Mouse (Mus musculus): ENCODE data around the gene Ngb. TPM values are rescaled to one million over a fixed set of nuclear protein-coding genes. Genes with fewer than 3 reads are reported as not detected.

Ngb gene
- polyA plus RNA-seq, 1 experiment from 2014 or later = 10.4 TPM

GRCm38 (mm10) chr12:87093249-87093648 lies 9.1 kb downstream of the Ngb start:
- H3K27ac ChIP-seq (ENCODE audit: low read depth) = no peak overlapping the region
- no peaks in the 10 kb centered on the region for H3K36me3 ChIP-seq (ENCODE audit: insufficient read depth)
- H3K9ac ChIP-seq = no peak overlapping the region
- H3K4me2 ChIP-seq = no peak overlapping the region
- TF ChIP-seq CTCF (IDR thresholded peaks at IDR 0.05; ENCODE audit: low read depth) = no peak
- DNase-seq = peak; percentile 37
- no peaks in the 10 kb centered on the region for H3K27me3 ChIP-seq (ENCODE audit: insufficient read depth, low read length)
- WGBS = 69% methylated on average over 4 of the region's 4 CpGs
- H3K9me3 ChIP-seq (ENCODE audit: low read depth, low read length) = no peaks in the 10 kb centered on the region
- no peak overlapping the region for H3K4me3 ChIP-seq (ENCODE audit: low read depth, low read length)
- ATAC-seq (ENCODE audit: insufficient read depth) = peak; percentile 35
- H3K4me1 ChIP-seq (ENCODE audit: insufficient read depth) = no peaks in the 10 kb centered on the region

GRCm38 (mm10) chr12:87091916-87092315 lies 10.4 kb downstream of the Ngb start:
- no peak overlapping the region for H3K4me2 ChIP-seq
- no peaks in the 10 kb centered on the region for H3K9me3 ChIP-seq (ENCODE audit: low read depth, low read length)
- no peaks in the 10 kb centered on the region for H3K27me3 ChIP-seq (ENCODE audit: insufficient read depth, low read length)
- ATAC-seq (ENCODE audit: insufficient read depth) (no peak), DNase-seq (no peak)
- no peak overlapping the region for H3K9ac ChIP-seq
- H3K4me3 ChIP-seq (ENCODE audit: low read depth, low read length) = no peak overlapping the region
- H3K4me1 ChIP-seq (ENCODE audit: insufficient read depth) = no peaks in the 10 kb centered on the region
- no peaks in the 10 kb centered on the region for H3K36me3 ChIP-seq (ENCODE audit: insufficient read depth)
- 74% methylated on average over 2 of the region's 2 CpGs for WGBS
- no peak for TF ChIP-seq CTCF (IDR thresholded peaks at IDR 0.05; ENCODE audit: low read depth)
- no peak overlapping the region for H3K27ac ChIP-seq (ENCODE audit: low read depth)

- Histone ChIP-seq H3K4me3 (ENCODE audit: low read depth, low read length) (no peak overlapping the region), H3K4me1 (ENCODE audit: insufficient read depth) (no peaks in the 10 kb centered on the region), H3K36me3 (ENCODE audit: insufficient read depth) (no peaks in the 10 kb centered on the region), H3K9ac (no peak overlapping the region), H3K4me2 (no peak overlapping the region), H3K27me3 (ENCODE audit: insufficient read depth, low read length) (no peaks in the 10 kb centered on the region), H3K27ac (ENCODE audit: low read depth) (no peak overlapping the region), H3K9me3 (ENCODE audit: low read depth, low read length) (no peaks in the 10 kb centered on the region)
- ATAC-seq (ENCODE audit: insufficient read depth) = no peak
- DNase-seq = no peak
- no peak for TF ChIP-seq CTCF (IDR thresholded peaks at IDR 0.05; ENCODE audit: low read depth)
- 58% methylated on average over 2 of the region's 2 CpGs for WGBS
Observed at GRCm38 (mm10) chr12:87089701-87090100, 12.6 kb downstream of the Ngb start.

- H3K4me1 ChIP-seq (ENCODE audit: insufficient read depth) = no peaks in the 10 kb centered on the region
- 59% methylated on average over 4 of the region's 4 CpGs for WGBS
Observed at GRCm38 (mm10) chr12:87089255-87089654, 13.1 kb downstream of the Ngb start.

GRCm38 (mm10) chr12:87088331-87088730 lies 14.0 kb downstream of the Ngb start:
- H3K36me3 ChIP-seq (ENCODE audit: insufficient read depth) = no peaks in the 10 kb centered on the region
- no peak overlapping the region for H3K27ac ChIP-seq (ENCODE audit: low read depth)

More at GRCm38 (mm10) chr12:87089255-87089654, 13.1 kb downstream of the Ngb start:
- no peak for TF ChIP-seq CTCF (IDR thresholded peaks at IDR 0.05; ENCODE audit: low read depth)
- H3K36me3 ChIP-seq (ENCODE audit: insufficient read depth) = no peaks in the 10 kb centered on the region
- no peaks in the 10 kb centered on the region for H3K27me3 ChIP-seq (ENCODE audit: insufficient read depth, low read length)
- no peak overlapping the region for H3K27ac ChIP-seq (ENCODE audit: low read depth)
- H3K4me3 ChIP-seq (ENCODE audit: low read depth, low read length) = no peak overlapping the region
- DNase-seq = no peak
- no peak for ATAC-seq (ENCODE audit: insufficient read depth)
- H3K4me2 ChIP-seq = no peak overlapping the region
- no peaks in the 10 kb centered on the region for H3K9me3 ChIP-seq (ENCODE audit: low read depth, low read length)
- no peak overlapping the region for H3K9ac ChIP-seq

GRCm38 (mm10) chr12:87087236-87087635 lies 15.1 kb downstream of the Ngb start:
- DNase-seq (no peak), ATAC-seq (ENCODE audit: insufficient read depth) (no peak)
- H3K9ac ChIP-seq = no peak overlapping the region
- H3K36me3 ChIP-seq (ENCODE audit: insufficient read depth) = no peaks in the 10 kb centered on the region
- H3K4me1 ChIP-seq (ENCODE audit: insufficient read depth) = no peaks in the 10 kb centered on the region
- no peak for TF ChIP-seq CTCF (IDR thresholded peaks at IDR 0.05; ENCODE audit: low read depth)
- WGBS = 55% methylated on average over 7 of the region's 7 CpGs
- H3K4me3 ChIP-seq (ENCODE audit: low read depth, low read length) = no peak overlapping the region
- no peaks in the 10 kb centered on the region for H3K9me3 ChIP-seq (ENCODE audit: low read depth, low read length)
- no peak overlapping the region for H3K4me2 ChIP-seq
- no peaks in the 10 kb centered on the region for H3K27me3 ChIP-seq (ENCODE audit: insufficient read depth, low read length)
- H3K27ac ChIP-seq (ENCODE audit: low read depth) = no peak overlapping the region

More at GRCm38 (mm10) chr12:87088331-87088730, 14.0 kb downstream of the Ngb start:
- 41% methylated on average over 4 of the region's 4 CpGs for WGBS
- peak; percentile 34 for TF ChIP-seq CTCF (IDR thresholded peaks at IDR 0.05; ENCODE audit: low read depth)
- DNase-seq (no peak), ATAC-seq (ENCODE audit: insufficient read depth) (no peak)
- H3K27me3 ChIP-seq (ENCODE audit: insufficient read depth, low read length) = no peaks in the 10 kb centered on the region
- no peaks in the 10 kb centered on the region for H3K9me3 ChIP-seq (ENCODE audit: low read depth, low read length)
- no peaks in the 10 kb centered on the region for H3K4me1 ChIP-seq (ENCODE audit: insufficient read depth)
- no peak overlapping the region for H3K9ac ChIP-seq
- H3K4me2 ChIP-seq = no peak overlapping the region
- H3K4me3 ChIP-seq (ENCODE audit: low read depth, low read length) = no peak overlapping the region

- H3K9ac ChIP-seq = no peak overlapping the region
- no peaks in the 10 kb centered on the region for H3K36me3 ChIP-seq (ENCODE audit: insufficient read depth)
- H3K4me3 ChIP-seq (ENCODE audit: low read depth, low read length) = no peak overlapping the region
- 72% methylated on average over 8 of the region's 8 CpGs for WGBS
- no peak for TF ChIP-seq CTCF (IDR thresholded peaks at IDR 0.05; ENCODE audit: low read depth)
- H3K9me3 ChIP-seq (ENCODE audit: low read depth, low read length) = no peaks in the 10 kb centered on the region
- no peak overlapping the region for H3K27ac ChIP-seq (ENCODE audit: low read depth)
- H3K4me2 ChIP-seq = no peak overlapping the region
- no peaks in the 10 kb centered on the region for H3K27me3 ChIP-seq (ENCODE audit: insufficient read depth, low read length)
- DNase-seq (no peak), ATAC-seq (ENCODE audit: insufficient read depth) (no peak)
- no peaks in the 10 kb centered on the region for H3K4me1 ChIP-seq (ENCODE audit: insufficient read depth)
Observed at GRCm38 (mm10) chr12:87082797-87083196, 19.5 kb downstream of the Ngb start.

GRCm38 (mm10) chr12:87076610-87077009 lies 25.7 kb downstream of the Ngb start:
- Histone ChIP-seq H3K4me2 (no peak overlapping the region), H3K27ac (ENCODE audit: low read depth) (no peak overlapping the region), H3K4me1 (ENCODE audit: insufficient read depth) (no peaks in the 10 kb centered on the region), H3K9me3 (ENCODE audit: low read depth, low read length) (no peaks in the 10 kb centered on the region), H3K27me3 (ENCODE audit: insufficient read depth, low read length) (no peaks in the 10 kb centered on the region), H3K9ac (no peak overlapping the region), H3K4me3 (ENCODE audit: low read depth, low read length) (no peak overlapping the region), H3K36me3 (ENCODE audit: insufficient read depth) (no peaks in the 10 kb centered on the region)
- ATAC-seq (ENCODE audit: insufficient read depth) (no peak), DNase-seq (no peak)
- TF ChIP-seq CTCF (IDR thresholded peaks at IDR 0.05; ENCODE audit: low read depth) = no peak
- WGBS = 83% methylated on average over 2 of the region's 2 CpGs
